Mouse (Mus musculus) MEL (cell line): ENCODE results near the gene Hmgb2. TPM values are rescaled to one million over a fixed set of nuclear protein-coding genes. Genes with fewer than 3 reads are reported as not detected.
"Not testable (repeated sequence)": the region's sequence is repeated elsewhere in the genome, so short reads cannot be mapped to it uniquely, and the experiment has no call there.

Source experiments
- DNase-seq: peaks from one replicate; pipeline ENCODE4 v3.0.0; 2011; ENCODE audit warnings: low read depth, low spot score
- H3K27ac ChIP-seq: 2 replicates; pipeline ENCODE4 v1.5.1; 2012; ENCODE audit warnings: low read depth, mild to moderate bottlenecking, control low read depth, low read length, moderate library complexity; ENCODE audit not compliant: control insufficient read depth
- H3K27me3 ChIP-seq, 2 experiments: fragments of 150-350 bp in 1 of 2; sonication (generic) in 1 of 2; 2 replicates each; pipeline ENCODE4 v1.6.1; 2012; ENCODE audit warnings: low read length in 2 of 2, mild to moderate bottlenecking in 2 of 2, improper control_type of control experiment in 1 of 2, moderate library complexity in 1 of 2; ENCODE audit not compliant: insufficient read depth in 2 of 2, control insufficient read depth in 1 of 2
- H3K36me3 ChIP-seq, 2 experiments: 2 replicates each; pipeline ENCODE4 v1.6.1; 2012 to 2014; ENCODE audit warnings: low read length in 2 of 2, improper control_type of control experiment in 1 of 2, inconsistent platforms in 1 of 2, mild to moderate bottlenecking in 1 of 2; ENCODE audit not compliant: insufficient read depth in 2 of 2, control insufficient read depth in 1 of 2
- H3K4me1 ChIP-seq, 2 experiments: fragments of 150-350 bp in 1 of 2; sonication (generic) in 1 of 2; 2 replicates each; pipeline ENCODE4 v1.6.1; 2012; ENCODE audit warnings: low read length in 2 of 2, improper control_type of control experiment in 1 of 2, mild to moderate bottlenecking in 1 of 2; ENCODE audit not compliant: insufficient read depth in 2 of 2, control insufficient read depth in 1 of 2
- H3K4me3 ChIP-seq, 2 experiments: fragments of 150-350 bp in 1 of 2; sonication (generic) in 1 of 2; 2 replicates each; pipeline ENCODE4 v1.5.1; 2012; ENCODE audit warnings: low read depth in 2 of 2, low read length in 2 of 2, mild to moderate bottlenecking in 2 of 2, moderate library complexity in 2 of 2, control low read depth in 1 of 2, improper control_type of control experiment in 1 of 2; ENCODE audit not compliant: control insufficient read depth in 1 of 2, insufficient read depth in 1 of 2
- H3K79me2 ChIP-seq: 2 replicates; pipeline ENCODE4 v1.6.1; 2012; ENCODE audit warnings: mild to moderate bottlenecking, low read length, moderate library complexity; ENCODE audit not compliant: control insufficient read depth, poor library complexity, insufficient read depth
- H3K9ac ChIP-seq: 2 replicates; pipeline ENCODE4 v1.6.1; 2012; ENCODE audit warnings: low read depth, mild to moderate bottlenecking, control low read depth, low read length, moderate library complexity; ENCODE audit not compliant: control insufficient read depth, poor library complexity, severe bottlenecking
- H3K9me3 ChIP-seq: fragments of 150-350 bp; sonication (generic); replicated peaks from 2 replicates; pipeline ENCODE4 v1.6.1; 2012; ENCODE audit warnings: mild to moderate bottlenecking, low read length, improper control_type of control experiment, moderate library complexity; ENCODE audit not compliant: insufficient read depth
- BHLHE40 ChIP-seq: IDR thresholded peaks from 2 replicates; pipeline ENCODE4 v1.6.1; 2012; ENCODE audit warnings: low read depth, mild to moderate bottlenecking, inconsistent platforms, low read length, improper control_type of control experiment, borderline replicate concordance
- CHD1 ChIP-seq: IDR thresholded peaks from 2 replicates; pipeline ENCODE4 v1.6.1; 2012; ENCODE audit warnings: low read depth, mild to moderate bottlenecking, inconsistent platforms, low read length, improper control_type of control experiment
- CHD2 ChIP-seq: IDR thresholded peaks from 2 replicates; pipeline ENCODE4 v1.6.1; 2011; ENCODE audit warnings: low read length, improper control_type of control experiment
- E2F4 ChIP-seq: IDR thresholded peaks from 2 replicates; pipeline ENCODE4 v1.6.1; 2011; ENCODE audit warnings: low read depth, low read length, improper control_type of control experiment, borderline replicate concordance
- ELF1 ChIP-seq: IDR thresholded peaks from 2 replicates; pipeline ENCODE4 v1.6.1; 2014; ENCODE audit warnings: low read depth, mild to moderate bottlenecking, inconsistent platforms, low read length, improper control_type of control experiment, moderate library complexity
- ETS1 ChIP-seq: IDR thresholded peaks from 2 replicates; pipeline ENCODE4 v1.6.1; 2012; ENCODE audit warnings: low read depth, mild to moderate bottlenecking, inconsistent platforms, low read length, improper control_type of control experiment, moderate library complexity
- GATA1 ChIP-seq: IDR thresholded peaks from 2 replicates; pipeline ENCODE4 v1.6.1; 2011; ENCODE audit warnings: low read depth, low read length, improper control_type of control experiment
- HCFC1 ChIP-seq: IDR thresholded peaks from 2 replicates; pipeline ENCODE4 v1.6.1; 2012; ENCODE audit warnings: low read depth, mild to moderate bottlenecking, inconsistent platforms, low read length, improper control_type of control experiment, moderate library complexity
- KAT2A ChIP-seq: conservative IDR thresholded peaks from 2 replicates; pipeline ENCODE4 v1.6.1; 2012; ENCODE audit warnings: low read depth, low read length, improper control_type of control experiment, inconsistent platforms
- MAZ ChIP-seq: IDR thresholded peaks from 2 replicates; pipeline ENCODE4 v1.6.1; 2012; ENCODE audit warnings: low read depth, mild to moderate bottlenecking, inconsistent platforms, low read length, improper control_type of control experiment
- MXI1 ChIP-seq: IDR thresholded peaks from 2 replicates; pipeline ENCODE4 v1.6.1; 2011; ENCODE audit warnings: mild to moderate bottlenecking, low read depth, low read length, improper control_type of control experiment
- MYB ChIP-seq: IDR thresholded peaks from 2 replicates; pipeline ENCODE4 v1.6.1; 2011; ENCODE audit warnings: mild to moderate bottlenecking, low read depth, low read length, improper control_type of control experiment
- MYC ChIP-seq: IDR thresholded peaks from 2 replicates; pipeline ENCODE4 v1.6.1; 2011; ENCODE audit warnings: low read depth, mild to moderate bottlenecking, low read length, improper control_type of control experiment, moderate library complexity
- POLR2A ChIP-seq, 2 experiments: IDR thresholded peaks; 2 replicates each; pipeline ENCODE4 v1.6.1; 2011 to 2012; ENCODE audit warnings: low read length in 2 of 2, mild to moderate bottlenecking in 2 of 2, control low read depth in 1 of 2, improper control_type of control experiment in 1 of 2, low read depth in 1 of 2, moderate library complexity in 1 of 2; ENCODE audit not compliant: control insufficient read depth in 1 of 2, insufficient read depth in 1 of 2, poor library complexity in 1 of 2
- RCOR1 ChIP-seq: IDR thresholded peaks from 2 replicates; pipeline ENCODE4 v1.6.1; 2012; ENCODE audit warnings: low read depth, mild to moderate bottlenecking, inconsistent platforms, low read length, improper control_type of control experiment
- SIN3A ChIP-seq: IDR thresholded peaks from 2 replicates; pipeline ENCODE4 v1.6.1; 2012; ENCODE audit warnings: low read length, improper control_type of control experiment, inconsistent platforms
- TBP ChIP-seq: IDR thresholded peaks from 2 replicates; pipeline ENCODE4 v1.8.0; 2011; ENCODE audit warnings: low read depth, low read length, improper control_type of control experiment
- TCF12 ChIP-seq: IDR thresholded peaks from 2 replicates; pipeline ENCODE4 v1.6.1; 2014; ENCODE audit warnings: low read depth, mild to moderate bottlenecking, inconsistent platforms, low read length, improper control_type of control experiment, moderate library complexity
- UBTF ChIP-seq: IDR thresholded peaks from 2 replicates; pipeline ENCODE4 v1.6.1; 2012; ENCODE audit warnings: low read depth, mild to moderate bottlenecking, inconsistent platforms, low read length, improper control_type of control experiment, moderate library complexity, borderline replicate concordance; ENCODE audit not compliant: insufficient read depth
- USF1 ChIP-seq: IDR thresholded peaks from 2 replicates; pipeline ENCODE4 v1.6.1; 2014; ENCODE audit warnings: low read depth, mild to moderate bottlenecking, inconsistent platforms, low read length, improper control_type of control experiment, moderate library complexity
- USF2 ChIP-seq, 2 experiments: IDR thresholded peaks; 2 replicates each; pipeline ENCODE4 v1.6.1; 2011 to 2012; ENCODE audit warnings: improper control_type of control experiment in 2 of 2, low read length in 2 of 2, borderline replicate concordance in 1 of 2, inconsistent platforms in 1 of 2, low read depth in 1 of 2, mild to moderate bottlenecking in 1 of 2; ENCODE audit not compliant: insufficient read depth in 1 of 2
- ZKSCAN1 ChIP-seq: IDR thresholded peaks from 2 replicates; pipeline ENCODE4 v1.6.1; 2012; ENCODE audit warnings: low read depth, mild to moderate bottlenecking, inconsistent platforms, low read length, improper control_type of control experiment, moderate library complexity
- polyA plus RNA-seq, 2 experiments: library from polyadenylated mRNA; stranded (reverse) in 1 of 2; unstranded in 1 of 2; fragments of >175 nt in 1 of 2; fragments of >200 nt in 1 of 2; gene quantifications; 2 replicates each; pipeline versions ENCODE4 v1.2.1 to v1.2.4; 2012; ENCODE audit warnings: low replicate concordance in 2 of 2, low read depth in 1 of 2; ENCODE audit not compliant: insufficient read length in 2 of 2, insufficient read depth in 1 of 2, missing spikeins in 1 of 2
- total RNA-seq: library from RNA; depleted of rRNA; stranded (reverse); fragments of 300-350 nt; gene quantifications from 2 replicates; pipeline ENCODE4 v1.2.3, GENCODE M21; 2012

Gene Hmgb2
- total and polyA plus RNA-seq, 3 experiments, result 126 to 399 (median 220) TPM

DNA sequence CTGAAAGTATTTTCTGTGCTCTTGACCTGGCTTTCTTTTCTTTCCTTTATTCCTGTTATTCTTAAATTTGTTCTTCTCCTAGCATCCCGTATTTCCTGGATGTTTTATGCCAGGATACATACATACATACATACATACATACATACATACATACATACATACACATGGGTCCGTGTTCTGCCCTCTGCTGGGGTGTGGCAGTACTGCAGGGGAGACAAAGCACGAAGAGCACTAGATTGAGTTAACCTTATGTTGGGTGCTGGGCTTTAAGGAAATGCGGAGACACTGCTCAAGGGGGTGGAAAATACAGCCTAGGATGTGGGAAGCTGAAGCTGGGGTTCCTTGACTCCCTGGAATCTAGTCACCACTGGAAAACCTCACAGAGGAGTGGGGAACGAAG lies 8.1 kb upstream of the Hmgb2 start (continued):
- TF ChIP-seq RCOR1 (no peak), POLR2A (IDR thresholded peaks at IDR 0.05; ENCODE audit: control insufficient read depth in 1 of 2, insufficient read depth in 1 of 2, low read depth in 1 of 2, low read length in 2 of 2, poor library complexity in 1 of 2) (no peak), TBP (no peak), USF1 (no peak), KAT2A (no peak), ZKSCAN1 (no peak), TCF12 (no peak), SIN3A (0 out of 2 replicates have a peak, but pooled peaks have one; percentile 19), E2F4 (no peak)

DNA sequence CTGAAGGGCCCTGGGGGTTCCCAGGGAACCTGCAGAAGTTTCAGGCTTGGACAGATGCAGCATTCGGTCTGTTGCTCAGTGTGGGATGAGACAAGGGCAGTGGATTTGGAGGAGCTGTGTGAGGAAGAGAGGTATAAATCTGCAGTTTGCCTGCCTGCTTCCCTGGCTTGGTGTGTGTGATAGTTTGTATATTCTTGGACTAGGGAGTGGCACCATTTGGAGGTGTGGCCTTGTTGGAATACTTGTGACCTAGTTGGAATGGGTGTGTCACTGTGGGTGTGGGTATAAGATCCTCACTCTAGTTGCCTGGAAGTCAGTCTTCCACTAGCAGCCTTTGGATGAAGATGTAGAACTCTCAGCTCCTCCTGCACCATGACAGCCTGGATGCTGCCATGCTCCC lies 6.2 kb upstream of the Hmgb2 start:
- not testable (repeated sequence) for H3K4me1 ChIP-seq, H3K4me3 ChIP-seq, H3K36me3 ChIP-seq, DNase-seq, H3K9me3 ChIP-seq, H3K79me2 ChIP-seq, H3K9ac ChIP-seq, H3K27ac ChIP-seq, H3K27me3 ChIP-seq

DNA sequence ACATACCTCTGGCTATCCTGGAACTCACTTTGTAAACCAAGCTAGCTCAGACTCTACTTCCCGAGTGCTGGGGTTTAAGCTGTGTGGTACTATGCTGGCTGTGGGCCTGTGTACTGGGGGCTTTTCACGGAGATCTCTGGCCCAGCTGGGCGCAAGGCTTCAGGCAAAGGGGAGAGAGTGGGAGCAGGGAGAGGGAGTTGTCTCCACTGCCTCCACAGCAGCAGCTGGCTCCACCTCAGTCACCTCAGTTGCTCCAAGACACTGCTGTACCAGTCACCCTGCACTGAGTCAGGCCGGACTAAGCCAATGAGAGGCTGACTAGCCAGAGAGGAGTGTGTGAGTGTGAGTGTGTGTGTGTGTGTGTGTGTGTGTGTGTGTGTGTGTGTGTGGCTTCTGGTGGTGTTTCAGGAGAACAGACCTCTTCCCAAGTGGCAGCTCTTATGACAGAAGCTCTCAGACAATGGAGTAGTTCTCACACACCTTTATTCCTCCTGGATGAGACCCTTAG lies 4.1 kb upstream of the Hmgb2 start:
- no peaks in the 10 kb centered on the region for H3K27me3 ChIP-seq
- no peak overlapping the region for H3K9ac ChIP-seq
- no peak overlapping the region for H3K4me3 ChIP-seq
- H3K79me2 ChIP-seq, result peaks cover 11% of the 10 kb centered on the region
- no peaks in the 10 kb centered on the region for H3K9me3 ChIP-seq
- H3K4me1 ChIP-seq, result no peaks in the 10 kb centered on the region; a peak in 1 of 4 replicates
- no peak overlapping the region for H3K27ac ChIP-seq
- DNase-seq, result no peak
- peaks cover 0 to 5% of the 10 kb centered on the region in 2 experiments; a peak in 3 of 4 replicates for H3K36me3 ChIP-seq
- TF ChIP-seq CHD2, result no peak
- no peak for TF ChIP-seq UBTF
- no peak for TF ChIP-seq RCOR1
- no peak for TF ChIP-seq CHD1
- TF ChIP-seq ZKSCAN1, result no peak
- no peak for TF ChIP-seq KAT2A
- TF ChIP-seq TCF12, result no peak
- no peak for TF ChIP-seq TBP
- TF ChIP-seq MYC, result no peak
- TF ChIP-seq MXI1, result no peak
- no peak for TF ChIP-seq GATA1
- TF ChIP-seq BHLHE40, result no peak
- no peak for TF ChIP-seq ETS1
- TF ChIP-seq SIN3A, result no peak
- no peak for TF ChIP-seq HCFC1
- TF ChIP-seq USF2 (IDR thresholded peaks at IDR 0.05; ENCODE audit: borderline replicate concordance in 1 of 2, insufficient read depth in 1 of 2, low read depth in 1 of 2, low read length in 2 of 2), result no peak
- no peak for TF ChIP-seq MYB
- no peak for TF ChIP-seq MAZ
- TF ChIP-seq ELF1, result no peak
- TF ChIP-seq E2F4, result no peak
- TF ChIP-seq, all 39 proteins: peak for 0
